Mouse (Mus musculus) testis, postnatal 14 days (tissue): ENCODE measurements around the gene Ucp2.
"Not testable (repeated sequence)": the region's sequence is repeated elsewhere in the genome, so short reads cannot be mapped to it uniquely, and the experiment has no call there.

ENCODE experiments used
- DNase-seq: peaks from one replicate; pipeline ENCODE4 v3.0.0; 2021; ENCODE audit warnings: low spot score

Ucp2 gene

DNA sequence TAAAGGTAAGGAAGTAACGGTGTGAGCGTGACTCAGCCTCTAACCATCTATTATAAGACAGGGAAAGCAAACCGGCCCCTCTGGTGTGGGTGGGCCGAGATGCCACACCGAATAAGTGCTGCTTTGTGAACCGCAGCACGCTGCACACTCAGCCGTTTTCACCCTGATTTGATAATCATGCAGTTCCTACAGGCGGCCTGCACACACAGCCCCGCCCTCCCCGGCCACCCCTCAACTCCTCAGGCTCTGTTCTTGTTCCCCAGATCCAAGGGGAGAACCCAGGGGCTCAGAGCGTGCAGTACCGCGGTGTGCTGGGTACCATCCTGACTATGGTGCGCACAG is 13.3 kb upstream of the Ucp2 start:
- no peak for DNase-seq

- DNase-seq: no peak
These were observed 13.0 kb upstream of the Ucp2 start for GRCm38 (mm10) chr7:100480175-100480574.

DNA sequence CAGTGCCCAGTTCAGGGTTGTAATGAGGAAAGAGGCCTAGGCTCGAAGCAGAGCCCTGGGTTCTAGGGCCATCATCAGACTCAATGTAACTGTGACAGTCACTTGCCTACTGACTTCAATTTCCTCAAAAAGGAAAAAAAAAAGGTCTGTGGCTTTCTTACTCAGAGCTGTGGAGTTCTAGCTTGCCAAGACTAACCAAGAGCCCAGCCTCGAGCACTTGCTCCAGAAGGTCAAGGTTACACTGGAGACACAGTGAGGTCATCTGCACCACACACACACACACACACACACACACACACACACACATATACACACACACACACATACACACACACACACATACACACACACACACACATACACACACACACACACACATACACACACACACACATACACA is 11.1 kb upstream of the Ucp2 start:
- not testable (repeated sequence) for DNase-seq

DNA sequence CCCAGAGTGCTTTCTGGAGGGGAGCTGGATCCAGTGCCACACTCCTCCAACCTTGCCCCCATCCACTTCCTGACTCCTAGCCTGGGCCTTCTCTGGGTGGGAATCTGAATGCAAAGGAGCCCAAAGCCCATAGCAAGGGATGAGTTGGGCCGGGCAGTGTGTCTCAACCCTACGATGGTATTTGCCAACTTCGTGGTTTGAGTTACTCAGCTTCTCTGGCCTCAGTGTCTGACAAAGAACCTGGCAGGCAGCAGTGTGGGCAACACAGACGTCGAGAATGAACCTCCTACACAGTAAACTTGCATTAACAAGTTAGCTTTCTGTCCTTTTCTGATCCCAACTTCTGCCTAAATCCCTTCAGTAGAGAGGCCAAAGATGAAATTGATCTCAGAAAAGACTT is 8.6 kb upstream of the Ucp2 start:
- no peak for DNase-seq

DNA sequence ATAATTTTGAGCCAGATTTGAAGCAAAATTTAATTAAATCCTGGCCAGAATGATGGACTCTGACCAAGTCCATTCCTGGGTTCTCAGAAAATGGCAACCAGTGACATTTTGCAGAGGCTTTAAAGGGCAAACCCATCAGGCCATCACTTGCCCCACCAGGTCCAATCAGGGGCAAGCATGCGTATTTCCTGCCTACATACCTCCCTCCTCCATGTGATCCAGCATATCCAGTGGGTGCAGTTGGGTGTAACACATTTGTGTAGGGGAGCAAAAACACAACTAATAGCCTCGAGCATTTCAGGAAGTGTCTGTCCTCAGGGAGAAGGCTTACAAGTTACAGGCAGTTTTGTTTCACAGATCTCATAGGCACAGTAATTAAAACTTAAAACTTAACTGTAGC is 5.8 kb upstream of the Ucp2 start:
- DNase-seq: no peak

DNA sequence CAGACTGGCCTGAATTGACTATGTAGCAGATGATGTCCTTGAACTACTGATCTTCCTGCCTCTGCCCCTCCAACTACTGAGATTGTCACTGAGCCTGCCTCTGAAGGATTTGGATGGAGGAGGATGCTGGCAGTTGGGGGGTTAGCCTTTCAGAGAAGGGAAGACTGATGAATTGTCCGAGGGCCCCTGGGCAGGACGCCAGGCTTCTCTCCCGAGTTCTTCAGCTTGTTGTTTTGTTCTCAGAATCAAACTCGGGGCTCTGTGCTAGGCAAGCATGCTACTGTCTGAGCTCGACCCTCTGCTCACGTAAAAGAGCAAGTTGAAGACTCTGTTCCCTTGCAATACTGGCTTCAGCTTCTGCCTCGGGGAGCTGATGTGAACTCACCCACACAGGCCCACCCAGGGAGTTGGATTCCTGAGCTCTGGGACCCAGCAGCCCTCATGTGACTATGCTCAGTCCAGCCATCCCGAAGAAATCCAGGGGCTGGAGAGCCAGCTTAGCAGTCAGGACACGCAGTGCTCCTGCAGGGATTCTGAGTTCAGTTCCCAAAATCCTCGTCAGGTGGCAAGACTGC is 4.6 kb upstream of the Ucp2 start:
- DNase-seq: peak; percentile 54

- DNase-seq: peak; percentile 71
These were observed 583 bp upstream of the Ucp2 start for GRCm38 (mm10) chr7:100492391-100493116.

DNA sequence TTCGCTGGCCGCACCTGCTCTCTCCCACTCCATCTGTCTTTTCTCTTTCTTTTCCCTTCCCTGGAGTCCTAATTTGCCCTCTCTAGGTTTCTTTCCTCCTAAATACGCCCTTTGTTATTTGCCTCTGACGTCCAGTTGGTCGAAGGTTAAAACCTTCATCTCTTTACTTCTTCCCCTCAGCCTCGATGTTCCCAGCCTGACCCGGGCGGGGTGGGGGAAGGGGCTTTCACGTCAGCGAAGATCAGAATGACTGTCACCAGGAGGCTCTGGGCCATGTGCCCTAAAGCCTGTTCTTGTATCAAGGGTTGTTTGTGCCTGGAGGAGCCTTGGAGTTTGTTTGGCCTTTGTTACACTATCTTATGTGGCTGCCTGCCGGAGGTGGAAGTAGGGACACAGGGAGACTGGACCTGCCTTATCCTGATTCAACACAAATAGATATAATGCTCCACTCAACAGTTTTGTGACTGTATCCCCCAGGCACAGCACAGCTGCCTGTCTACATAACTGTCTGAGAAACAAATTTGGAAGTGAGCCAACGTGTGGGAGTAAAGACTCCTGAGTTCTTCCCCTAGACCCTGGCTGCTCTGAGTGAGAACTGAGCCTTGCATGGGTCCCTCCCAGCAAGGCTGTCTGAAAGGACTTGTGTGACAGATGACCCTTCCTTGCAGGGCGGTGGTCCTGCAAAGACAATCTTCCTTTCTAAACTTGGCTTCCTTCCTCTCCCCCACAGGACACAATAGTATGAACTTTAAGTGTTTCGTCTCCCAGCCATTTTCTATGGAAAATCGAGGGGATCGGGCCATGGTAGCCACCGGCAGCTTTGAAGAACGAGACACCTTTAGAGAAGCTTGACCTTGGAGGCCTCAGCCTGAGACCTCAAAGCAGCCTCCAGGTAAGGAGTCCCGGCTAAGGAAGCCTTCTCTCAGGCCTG is 612 bp downstream of the Ucp2 start:
- peak; percentile 86 for DNase-seq

- no peak for DNase-seq
These were observed 1.3 kb downstream of the Ucp2 start for GRCm38 (mm10) chr7:100494415-100494831.

DNA sequence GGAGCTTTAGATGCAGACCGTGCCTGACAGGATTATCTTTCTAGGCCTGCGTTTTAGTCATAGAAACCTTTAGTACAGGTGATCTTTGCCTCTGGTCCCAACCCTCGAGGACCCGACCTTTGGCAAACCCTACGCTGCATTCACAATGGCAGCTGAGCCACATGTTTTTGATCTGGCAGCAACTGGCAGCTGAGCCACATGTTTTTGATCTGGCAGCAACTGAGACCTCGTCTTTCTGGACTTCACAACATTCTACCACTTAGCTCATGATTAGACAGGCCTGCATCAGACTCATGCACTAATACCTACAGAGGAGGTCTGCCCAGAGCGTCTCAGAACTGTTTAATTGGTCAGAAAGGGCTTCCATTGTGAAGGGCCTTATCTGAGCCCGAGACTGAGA is 1.9 kb downstream of the Ucp2 start:
- no peak for DNase-seq

GRCm38 (mm10) chr7:100495581-100496251 is 2.6 kb downstream of the Ucp2 start:
- peak; percentile 68 for DNase-seq

DNA sequence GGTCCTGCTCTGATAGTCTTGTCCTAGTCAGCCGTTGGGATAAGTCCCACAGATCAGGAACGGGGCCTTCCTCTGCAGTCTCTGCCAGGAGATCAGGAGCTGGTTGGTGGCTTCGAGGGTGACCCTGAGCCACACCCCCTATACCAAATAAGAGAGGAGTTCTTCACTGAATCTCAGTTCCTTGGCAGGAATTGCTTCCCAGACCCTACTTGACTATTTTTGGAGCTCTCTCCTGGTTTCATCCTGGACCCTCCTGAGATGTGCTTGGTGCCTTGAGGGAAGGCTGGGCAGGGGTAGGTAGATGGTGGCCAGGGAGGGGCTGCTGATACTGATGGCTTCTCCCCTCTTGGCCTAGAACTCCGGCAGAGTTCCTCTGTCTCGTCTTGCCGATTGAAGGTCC is 3.2 kb downstream of the Ucp2 start:
- no peak for DNase-seq

DNA sequence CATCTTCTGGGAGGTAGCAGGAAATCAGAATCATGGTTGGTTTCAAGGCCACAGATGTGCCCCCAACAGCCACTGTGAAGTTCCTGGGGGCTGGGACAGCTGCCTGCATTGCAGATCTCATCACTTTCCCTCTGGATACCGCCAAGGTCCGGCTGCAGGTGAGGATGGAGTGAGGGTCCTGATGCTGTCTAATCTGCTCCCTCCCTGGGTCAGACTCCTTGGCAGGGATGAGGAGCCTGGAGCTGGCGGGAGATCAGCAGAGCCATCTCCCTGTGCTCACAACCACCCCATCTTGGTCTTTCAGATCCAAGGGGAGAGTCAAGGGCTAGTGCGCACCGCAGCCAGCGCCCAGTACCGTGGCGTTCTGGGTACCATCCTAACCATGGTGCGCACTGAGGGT is 3.7 kb downstream of the Ucp2 start:
- DNase-seq: no peak

DNA sequence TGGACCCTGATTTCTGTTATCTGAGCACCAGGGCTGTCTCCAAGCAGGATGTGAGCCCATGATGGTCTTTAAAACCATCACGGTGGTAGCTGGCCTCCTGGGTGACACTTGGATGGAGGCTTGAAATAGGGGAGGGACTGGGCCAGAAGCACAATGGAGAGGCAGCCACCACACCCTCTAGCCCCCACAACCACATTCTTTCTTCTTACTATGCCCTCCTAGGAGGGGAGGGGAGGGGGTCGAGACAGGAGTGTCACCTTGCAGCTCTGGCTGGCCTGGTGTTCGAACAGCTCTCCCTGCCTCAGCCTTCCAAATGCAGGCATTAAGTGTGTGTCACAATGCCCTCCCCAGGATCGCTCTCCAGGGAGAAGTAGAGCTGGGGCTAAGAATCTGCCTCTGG is 4.3 kb downstream of the Ucp2 start:
- no peak for DNase-seq

DNA sequence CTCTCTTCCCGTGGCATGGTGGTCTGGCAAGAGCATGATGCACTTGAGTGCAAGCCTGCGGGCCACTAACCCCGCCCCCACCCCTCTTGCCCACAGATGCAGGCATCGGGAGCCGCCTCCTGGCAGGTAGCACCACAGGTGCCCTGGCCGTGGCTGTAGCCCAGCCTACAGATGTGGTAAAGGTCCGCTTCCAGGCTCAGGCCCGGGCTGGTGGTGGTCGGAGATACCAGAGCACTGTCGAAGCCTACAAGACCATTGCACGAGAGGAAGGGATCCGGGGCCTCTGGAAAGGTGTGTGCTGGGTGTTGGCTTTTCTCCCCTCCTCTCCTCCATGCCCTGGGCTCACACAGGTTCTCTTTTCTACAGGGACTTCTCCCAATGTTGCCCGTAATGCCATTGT is 4.8 kb downstream of the Ucp2 start:
- no peak for DNase-seq

GRCm38 (mm10) chr7:100499465-100499864 is 6.3 kb downstream of the Ucp2 start:
- DNase-seq: no peak

GRCm38 (mm10) chr7:100500276-100500977 is 7.3 kb downstream of the Ucp2 start:
- DNase-seq: no peak

- no peak for DNase-seq
These were observed 8.1 kb downstream of the Ucp2 start for GRCm38 (mm10) chr7:100501027-100501843.

DNA sequence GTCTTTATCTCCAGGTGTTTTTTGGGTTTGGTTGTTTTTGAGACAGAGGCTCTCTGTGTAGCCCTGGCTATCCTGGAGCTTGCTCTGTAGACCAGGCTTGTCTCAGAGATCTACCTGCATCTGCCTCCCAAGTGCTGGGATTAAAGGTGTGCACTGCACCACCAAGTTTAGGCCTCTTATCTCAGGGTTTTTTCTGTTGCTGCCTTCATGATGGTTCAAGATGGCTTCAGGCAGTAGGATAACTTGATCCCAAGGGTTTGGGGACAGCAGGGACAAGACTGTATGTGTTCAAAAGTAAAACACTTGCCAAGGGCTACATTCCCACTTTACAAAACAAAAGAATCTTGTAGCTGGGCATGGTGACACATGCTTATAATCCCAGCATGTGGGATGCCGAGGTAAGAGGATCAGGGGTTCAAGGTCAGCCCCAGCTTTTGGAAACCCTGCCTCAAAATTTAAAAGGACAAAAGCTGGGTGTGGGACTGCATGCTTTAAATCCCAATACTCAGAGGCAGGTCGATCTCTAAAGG is 8.8 kb downstream of the Ucp2 start:
- no peak for DNase-seq

DNA sequence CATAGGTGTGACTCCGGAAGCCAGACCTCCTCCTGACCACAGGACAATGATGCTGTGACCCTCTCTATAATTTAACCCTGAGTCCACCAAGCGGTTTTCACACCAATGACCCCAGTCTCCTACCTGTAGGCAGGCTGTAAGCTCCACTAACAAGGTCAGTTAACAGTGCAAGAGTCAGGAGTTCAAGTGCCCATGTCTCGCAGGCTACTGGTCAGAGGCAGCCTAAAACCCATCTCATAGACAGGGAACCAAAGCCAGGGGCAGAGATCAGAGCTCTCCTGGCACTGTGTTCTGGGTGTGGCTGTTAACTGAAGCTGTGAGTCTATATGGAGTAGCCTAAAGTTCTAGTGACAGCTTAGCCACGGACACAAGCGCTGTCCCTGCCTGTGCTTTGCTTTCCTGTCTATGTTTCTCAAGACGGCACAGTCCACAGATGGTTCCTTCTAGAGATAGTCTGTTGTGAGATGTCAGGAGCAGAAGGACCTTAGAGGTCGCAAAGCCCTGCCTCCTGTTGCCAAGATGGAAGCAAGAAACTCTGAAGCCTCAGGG is 9.3 kb downstream of the Ucp2 start:
- no peak for DNase-seq
